Mouse (Mus musculus): Measurements from ENCODE around the gene Spata17. TPM values are rescaled to one million over a fixed set of nuclear protein-coding genes. Genes with fewer than 3 reads are reported as not detected.
"Not testable (repeated sequence)": the region's sequence is repeated elsewhere in the genome, so short reads cannot be mapped to it uniquely, and the experiment has no call there.

Spata17 gene
- polyA plus RNA-seq, 1 experiment from 2014 or later, result 2.0 TPM

DNA sequence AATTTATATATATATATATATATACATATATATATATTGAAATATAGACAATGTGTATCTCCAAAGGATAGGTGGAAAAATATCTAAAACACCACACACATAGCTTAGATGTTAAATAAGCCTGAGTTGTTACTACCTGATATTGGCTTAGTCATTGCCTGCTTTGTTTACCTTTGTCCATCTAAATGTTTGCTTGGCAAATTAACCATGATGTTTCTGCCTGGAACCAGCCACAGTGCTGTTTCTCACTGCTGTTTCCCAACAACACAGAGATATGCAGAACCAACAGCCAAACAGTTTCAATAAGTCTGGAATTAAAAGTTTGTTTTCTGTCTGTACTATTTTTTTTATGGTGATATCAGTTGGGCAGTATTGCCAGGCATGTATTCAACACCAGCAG lies 59.6 kb downstream of the Spata17 start:
- no peak for ATAC-seq (replicated peaks; ENCODE audit: low FRiP score)
- H3K36me3 ChIP-seq (ENCODE audit: control insufficient read depth, insufficient read depth, low read length), result no peaks in the 10 kb centered on the region
- no peaks in the 10 kb centered on the region for H3K27me3 ChIP-seq (ENCODE audit: control insufficient read depth, insufficient read depth, low read length)
- H3K4me2 ChIP-seq (ENCODE audit: low read depth, low read length, severe bottlenecking), result no peak overlapping the region
- no peaks in the 10 kb centered on the region for H3K9me3 ChIP-seq (ENCODE audit: control insufficient read depth, low read length)
- DNase-seq (ENCODE audit: low spot score), result no peak
- H3K9ac ChIP-seq (ENCODE audit: low read length), result no peak overlapping the region
- H3K27ac ChIP-seq (ENCODE audit: low read depth, low read length), result no peak overlapping the region
- no peak overlapping the region for H3K4me3 ChIP-seq (ENCODE audit: low read depth, low read length)
- no peaks in the 10 kb centered on the region for H3K4me1 ChIP-seq (replicated peaks; ENCODE audit: control insufficient read depth, insufficient read depth, low read length)

DNA sequence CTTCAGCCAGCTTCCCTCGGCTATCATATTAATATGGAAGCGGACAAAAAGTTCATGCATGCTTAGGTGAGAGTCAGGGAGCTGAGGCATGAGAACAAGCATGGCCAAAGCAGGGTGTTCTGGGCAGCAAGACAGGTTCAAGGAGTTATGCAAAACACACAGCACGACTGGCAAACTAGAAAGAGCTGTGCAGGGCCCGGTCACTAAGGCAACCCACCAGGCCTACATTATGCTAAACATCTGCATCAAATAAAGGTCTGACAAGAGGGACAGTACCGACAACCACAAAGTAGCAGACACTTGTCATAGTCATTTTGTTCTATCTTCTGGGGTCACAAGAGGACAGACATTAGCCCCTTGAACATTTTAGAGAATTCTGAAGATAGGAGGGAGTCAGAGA lies 61.6 kb downstream of the Spata17 start:
- H3K27me3 ChIP-seq (ENCODE audit: control insufficient read depth, insufficient read depth, low read length), result no peaks in the 10 kb centered on the region
- H3K36me3 ChIP-seq (ENCODE audit: control insufficient read depth, insufficient read depth, low read length), result no peaks in the 10 kb centered on the region
- WGBS, result 68% methylated on average over 5 of the region's 5 CpGs
- no peak overlapping the region for H3K9ac ChIP-seq (ENCODE audit: low read length)
- DNase-seq (ENCODE audit: low spot score), result no peak
- no peak overlapping the region for H3K4me3 ChIP-seq (ENCODE audit: low read depth, low read length)
- no peaks in the 10 kb centered on the region for H3K4me1 ChIP-seq (replicated peaks; ENCODE audit: control insufficient read depth, insufficient read depth, low read length)
- ATAC-seq (replicated peaks; ENCODE audit: low FRiP score), result no peak
- no peak overlapping the region for H3K4me2 ChIP-seq (ENCODE audit: low read depth, low read length, severe bottlenecking)
- H3K27ac ChIP-seq (ENCODE audit: low read depth, low read length), result no peak overlapping the region
- no peaks in the 10 kb centered on the region for H3K9me3 ChIP-seq (ENCODE audit: control insufficient read depth, low read length)

DNA sequence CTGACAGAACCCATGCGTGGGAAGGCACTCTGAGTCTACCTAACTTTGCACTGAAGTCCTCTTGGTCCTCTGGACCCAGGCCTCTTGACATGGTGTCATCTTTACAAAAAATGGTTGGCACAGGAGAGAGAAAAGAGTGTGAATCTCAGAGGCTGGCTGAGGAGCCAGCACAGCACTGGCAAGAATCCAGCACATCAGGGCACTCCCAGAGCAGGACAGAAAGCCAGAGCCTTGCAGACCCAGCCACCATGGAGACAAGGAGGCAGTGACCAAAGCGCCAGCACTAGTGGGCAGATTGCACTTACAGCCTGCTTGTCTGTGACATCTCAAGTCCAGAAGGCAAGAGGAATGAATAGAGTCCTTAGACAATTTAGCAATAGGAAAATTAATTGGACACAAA lies 62.7 kb downstream of the Spata17 start:
- WGBS, result 90% methylated on average over 2 of the region's 2 CpGs
- ATAC-seq (replicated peaks; ENCODE audit: low FRiP score) (no peak), DNase-seq (ENCODE audit: low spot score) (no peak)
- no peak overlapping the region for H3K4me3 ChIP-seq (ENCODE audit: low read depth, low read length)
- no peaks in the 10 kb centered on the region for H3K36me3 ChIP-seq (ENCODE audit: control insufficient read depth, insufficient read depth, low read length)
- H3K27me3 ChIP-seq (ENCODE audit: control insufficient read depth, insufficient read depth, low read length), result no peaks in the 10 kb centered on the region
- H3K4me2 ChIP-seq (ENCODE audit: low read depth, low read length, severe bottlenecking), result no peak overlapping the region
- no peak overlapping the region for H3K27ac ChIP-seq (ENCODE audit: low read depth, low read length)
- H3K9ac ChIP-seq (ENCODE audit: low read length), result no peak overlapping the region
- H3K4me1 ChIP-seq (replicated peaks; ENCODE audit: control insufficient read depth, insufficient read depth, low read length), result no peaks in the 10 kb centered on the region
- H3K9me3 ChIP-seq (ENCODE audit: control insufficient read depth, low read length), result no peaks in the 10 kb centered on the region

DNA sequence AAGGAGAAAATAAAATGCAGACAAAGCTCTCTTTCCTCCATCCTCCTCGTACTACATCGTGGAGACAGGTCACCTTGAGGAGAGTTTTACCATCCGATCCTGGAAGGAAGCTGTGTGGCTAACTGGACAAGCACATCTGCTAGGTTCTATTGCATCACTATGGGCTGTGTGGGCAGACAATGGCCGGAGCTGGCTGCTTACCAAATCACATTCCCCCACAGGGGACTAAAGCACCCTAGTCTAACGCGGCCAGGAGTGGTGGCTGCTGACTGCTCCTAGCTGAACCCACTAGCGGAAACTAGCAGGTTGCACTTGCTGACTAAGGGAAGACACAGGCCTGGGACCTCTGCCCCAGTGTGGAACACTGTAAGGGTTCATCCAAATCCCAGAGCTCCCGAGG lies 72.3 kb downstream of the Spata17 start:
- Histone ChIP-seq H3K9ac (ENCODE audit: low read length) (no peak overlapping the region), H3K36me3 (ENCODE audit: control insufficient read depth, insufficient read depth, low read length) (no peaks in the 10 kb centered on the region), H3K4me1 (replicated peaks; ENCODE audit: control insufficient read depth, insufficient read depth, low read length) (no peaks in the 10 kb centered on the region), H3K9me3 (ENCODE audit: control insufficient read depth, low read length) (no peaks in the 10 kb centered on the region), H3K27me3 (ENCODE audit: control insufficient read depth, insufficient read depth, low read length) (no peaks in the 10 kb centered on the region), H3K4me3 (ENCODE audit: low read depth, low read length) (no peak overlapping the region), H3K4me2 (ENCODE audit: low read depth, low read length, severe bottlenecking) (no peak overlapping the region), H3K27ac (ENCODE audit: low read depth, low read length) (no peak overlapping the region)
- DNase-seq (ENCODE audit: low spot score) (no peak), ATAC-seq (replicated peaks; ENCODE audit: low FRiP score) (no peak)
- WGBS, result 82% methylated on average over 8 of the region's 8 CpGs

DNA sequence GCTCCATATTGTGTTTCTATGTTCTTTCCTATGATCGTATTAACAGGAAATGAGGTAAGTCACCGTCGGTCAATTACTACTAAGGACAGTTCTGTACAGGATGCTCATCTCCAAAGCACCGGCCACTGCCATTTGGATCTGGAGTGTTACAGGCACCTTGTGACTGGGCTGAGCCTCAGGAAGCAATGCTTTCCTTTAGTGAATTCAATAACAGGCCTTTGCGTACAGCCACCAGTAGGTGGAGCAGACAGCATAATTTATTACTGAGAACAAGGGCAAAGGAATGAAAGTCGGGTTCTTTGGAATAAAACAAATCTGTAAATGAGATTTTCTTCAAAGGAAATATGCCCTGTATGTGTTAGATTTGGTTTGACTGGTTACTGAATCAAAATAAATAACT lies 77.8 kb downstream of the Spata17 start:
- 50% methylated on average over 6 of the region's 6 CpGs for WGBS
- ATAC-seq (replicated peaks; ENCODE audit: low FRiP score) (peak; percentile 65), DNase-seq (ENCODE audit: low spot score) (peak; percentile 60)
- no peaks in the 10 kb centered on the region for H3K4me1 ChIP-seq (replicated peaks; ENCODE audit: control insufficient read depth, insufficient read depth, low read length)
- H3K9me3 ChIP-seq (ENCODE audit: control insufficient read depth, low read length), result no peaks in the 10 kb centered on the region
- H3K27ac ChIP-seq (ENCODE audit: low read depth, low read length), result no peak overlapping the region
- H3K4me3 ChIP-seq (ENCODE audit: low read depth, low read length), result no peak overlapping the region
- H3K4me2 ChIP-seq (ENCODE audit: low read depth, low read length, severe bottlenecking), result no peak overlapping the region
- no peaks in the 10 kb centered on the region for H3K36me3 ChIP-seq (ENCODE audit: control insufficient read depth, insufficient read depth, low read length)
- H3K27me3 ChIP-seq (ENCODE audit: control insufficient read depth, insufficient read depth, low read length), result no peaks in the 10 kb centered on the region
- no peak overlapping the region for H3K9ac ChIP-seq (ENCODE audit: low read length)

DNA sequence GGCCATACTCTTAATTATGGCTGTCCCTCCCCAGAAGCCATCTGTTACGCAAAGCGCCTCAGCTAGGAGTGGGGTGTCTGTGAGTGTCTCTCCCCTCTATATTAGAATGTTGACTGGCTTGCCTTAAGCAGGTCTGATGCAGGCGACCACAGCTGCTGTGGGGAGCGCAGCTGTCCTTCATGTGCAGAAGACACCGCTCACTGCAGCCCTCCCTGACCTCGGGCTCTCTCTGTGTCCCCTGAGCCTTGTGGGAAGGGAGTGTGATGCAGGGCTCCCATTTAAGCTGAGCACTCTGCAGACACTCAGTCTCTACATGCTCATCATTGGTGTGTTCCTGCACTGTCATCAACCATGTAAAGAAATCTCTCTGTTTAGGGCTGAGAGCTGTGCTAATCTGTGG lies 79.4 kb downstream of the Spata17 start:
- no peaks in the 10 kb centered on the region for H3K4me1 ChIP-seq (replicated peaks; ENCODE audit: control insufficient read depth, insufficient read depth, low read length)
- no peak overlapping the region for H3K4me3 ChIP-seq (ENCODE audit: low read depth, low read length)
- ATAC-seq (replicated peaks; ENCODE audit: low FRiP score) (no peak), DNase-seq (ENCODE audit: low spot score) (no peak)
- H3K4me2 ChIP-seq (ENCODE audit: low read depth, low read length, severe bottlenecking), result no peak overlapping the region
- WGBS, result 79% methylated on average over 6 of the region's 6 CpGs
- no peaks in the 10 kb centered on the region for H3K27me3 ChIP-seq (ENCODE audit: control insufficient read depth, insufficient read depth, low read length)
- H3K9ac ChIP-seq (ENCODE audit: low read length), result no peak overlapping the region
- H3K9me3 ChIP-seq (ENCODE audit: control insufficient read depth, low read length), result no peaks in the 10 kb centered on the region
- H3K36me3 ChIP-seq (ENCODE audit: control insufficient read depth, insufficient read depth, low read length), result no peaks in the 10 kb centered on the region
- H3K27ac ChIP-seq (ENCODE audit: low read depth, low read length), result no peak overlapping the region

DNA sequence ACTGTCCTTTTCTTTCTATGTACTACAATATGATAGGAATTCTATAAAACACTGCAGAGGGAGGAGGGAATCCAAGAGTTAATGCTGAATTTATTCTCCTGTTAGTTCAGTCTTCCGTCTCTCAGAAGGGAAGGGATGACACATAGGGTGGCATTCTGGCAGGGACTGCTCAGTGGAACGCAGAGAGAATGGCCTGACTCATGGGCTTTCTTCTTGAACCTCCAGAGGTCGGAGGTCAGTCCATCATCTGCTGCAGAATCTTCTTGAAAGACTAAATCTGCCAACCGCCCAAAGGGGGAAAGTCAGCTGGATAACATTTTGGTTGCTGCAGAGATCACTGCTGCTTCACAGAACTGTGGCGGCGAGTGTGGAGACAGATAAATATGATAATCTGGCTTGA lies 81.4 kb downstream of the Spata17 start:
- Histone ChIP-seq H3K27ac (ENCODE audit: low read depth, low read length) (no peak overlapping the region), H3K9ac (ENCODE audit: low read length) (no peak overlapping the region), H3K4me3 (ENCODE audit: low read depth, low read length) (no peak overlapping the region), H3K4me2 (ENCODE audit: low read depth, low read length, severe bottlenecking) (no peak overlapping the region), H3K9me3 (ENCODE audit: control insufficient read depth, low read length) (no peaks in the 10 kb centered on the region), H3K36me3 (ENCODE audit: control insufficient read depth, insufficient read depth, low read length) (no peaks in the 10 kb centered on the region), H3K27me3 (ENCODE audit: control insufficient read depth, insufficient read depth, low read length) (no peaks in the 10 kb centered on the region), H3K4me1 (replicated peaks; ENCODE audit: control insufficient read depth, insufficient read depth, low read length) (no peaks in the 10 kb centered on the region)
- ATAC-seq (replicated peaks; ENCODE audit: low FRiP score), result no peak
- no peak for DNase-seq (ENCODE audit: low spot score)
- WGBS, result 82% methylated on average over 6 of the region's 6 CpGs

DNA sequence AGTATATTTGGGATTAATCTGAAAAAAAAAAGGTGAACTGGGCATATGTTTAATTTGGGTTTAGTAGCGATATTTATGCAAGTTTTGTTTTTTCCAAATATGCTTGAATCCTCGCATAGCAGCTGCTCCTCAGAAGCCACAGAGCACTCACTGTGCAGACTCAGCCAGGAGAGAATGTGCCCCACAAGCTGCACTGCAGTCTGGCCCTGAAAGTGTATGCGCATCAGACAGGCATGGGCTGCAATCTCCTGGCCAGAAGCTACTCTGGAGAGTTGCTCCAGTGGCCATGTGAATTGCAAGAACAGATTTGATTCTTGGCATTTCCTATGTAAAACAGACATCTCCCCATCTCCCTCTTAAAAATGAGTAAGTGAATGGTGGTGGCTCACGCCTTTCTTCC lies 82.9 kb downstream of the Spata17 start:
- H3K36me3 ChIP-seq (ENCODE audit: control insufficient read depth, insufficient read depth, low read length), result no peaks in the 10 kb centered on the region
- no peak overlapping the region for H3K9ac ChIP-seq (ENCODE audit: low read length)
- ATAC-seq (replicated peaks; ENCODE audit: low FRiP score) (no peak), DNase-seq (ENCODE audit: low spot score) (no peak)
- no peaks in the 10 kb centered on the region for H3K27me3 ChIP-seq (ENCODE audit: control insufficient read depth, insufficient read depth, low read length)
- no peak overlapping the region for H3K27ac ChIP-seq (ENCODE audit: low read depth, low read length)
- no peaks in the 10 kb centered on the region for H3K9me3 ChIP-seq (ENCODE audit: control insufficient read depth, low read length)
- no peak overlapping the region for H3K4me2 ChIP-seq (ENCODE audit: low read depth, low read length, severe bottlenecking)
- H3K4me3 ChIP-seq (ENCODE audit: low read depth, low read length), result no peak overlapping the region
- no peaks in the 10 kb centered on the region for H3K4me1 ChIP-seq (replicated peaks; ENCODE audit: control insufficient read depth, insufficient read depth, low read length)
- WGBS, result 90% methylated on average over 4 of the region's 4 CpGs

DNA sequence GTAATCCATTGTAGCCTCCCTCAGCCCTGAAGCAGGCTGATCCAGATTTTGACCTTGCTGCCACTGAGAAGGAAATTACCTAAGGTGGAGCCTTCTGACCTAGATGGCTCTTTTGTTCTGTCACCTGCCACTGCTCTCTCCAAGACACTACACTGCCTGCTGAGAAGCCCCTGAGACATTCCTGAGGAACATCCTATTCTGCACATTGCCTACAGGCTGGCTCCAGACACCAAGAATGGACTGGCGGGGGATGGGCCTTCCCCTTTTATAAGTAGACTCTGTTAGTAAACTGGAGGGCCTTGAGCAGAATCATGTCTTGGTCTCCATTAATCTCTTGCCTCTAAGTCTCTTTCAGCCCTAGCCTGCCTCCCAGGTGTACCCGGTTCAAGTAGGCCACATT lies 87.7 kb downstream of the Spata17 start:
- WGBS, result 97% methylated on average over 2 of the region's 2 CpGs
- not testable (repeated sequence) for H3K4me3 ChIP-seq (ENCODE audit: low read depth, low read length); H3K27ac ChIP-seq (ENCODE audit: low read depth, low read length); H3K27me3 ChIP-seq (ENCODE audit: control insufficient read depth, insufficient read depth, low read length); DNase-seq (ENCODE audit: low spot score); H3K9ac ChIP-seq (ENCODE audit: low read length); H3K9me3 ChIP-seq (ENCODE audit: control insufficient read depth, low read length); H3K36me3 ChIP-seq (ENCODE audit: control insufficient read depth, insufficient read depth, low read length); H3K4me1 ChIP-seq (replicated peaks; ENCODE audit: control insufficient read depth, insufficient read depth, low read length); H3K4me2 ChIP-seq (ENCODE audit: low read depth, low read length, severe bottlenecking); ATAC-seq (replicated peaks; ENCODE audit: low FRiP score)

All from forebrain, embryonic 11.5 days (tissue).